Mouse (Mus musculus) spleen, postnatal 10 days (tissue): ENCODE measurements around the gene March4.

ENCODE experiments used
- DNase-seq, 2 experiments: peaks; one replicate each; pipeline ENCODE4 v3.0.0; 2021 to 2022; ENCODE audit warnings: low spot score in 2 of 2

March4 gene

GRCm38 (mm10) chr1:72399720-72400401, 136.9 kb downstream of the March4 start:
- no peak for DNase-seq

GRCm38 (mm10) chr1:72390420-72390819, 146.3 kb downstream of the March4 start:
- DNase-seq = no peak

GRCm38 (mm10) chr1:72383651-72384050, 153.1 kb downstream of the March4 start:
- no peak for DNase-seq

- DNase-seq = no peak
Measured at GRCm38 (mm10) chr1:72383056-72383455, 153.7 kb downstream of the March4 start.

- DNase-seq = no peak
Measured at GRCm38 (mm10) chr1:72380544-72380943, 156.2 kb downstream of the March4 start.

- no peak for DNase-seq
Measured at GRCm38 (mm10) chr1:72379752-72380353, 156.9 kb downstream of the March4 start.

- DNase-seq = no peak
Measured at GRCm38 (mm10) chr1:72378151-72378550, 158.6 kb downstream of the March4 start.
